Mouse (Mus musculus): ENCODE measurements around the gene Lmod1. TPM values are rescaled to one million over a fixed set of nuclear protein-coding genes. Genes with fewer than 3 reads are reported as not detected.

Lmod1 gene
- polyA plus RNA-seq, 2 experiments = 0.56 to 0.59 TPM

DNA sequence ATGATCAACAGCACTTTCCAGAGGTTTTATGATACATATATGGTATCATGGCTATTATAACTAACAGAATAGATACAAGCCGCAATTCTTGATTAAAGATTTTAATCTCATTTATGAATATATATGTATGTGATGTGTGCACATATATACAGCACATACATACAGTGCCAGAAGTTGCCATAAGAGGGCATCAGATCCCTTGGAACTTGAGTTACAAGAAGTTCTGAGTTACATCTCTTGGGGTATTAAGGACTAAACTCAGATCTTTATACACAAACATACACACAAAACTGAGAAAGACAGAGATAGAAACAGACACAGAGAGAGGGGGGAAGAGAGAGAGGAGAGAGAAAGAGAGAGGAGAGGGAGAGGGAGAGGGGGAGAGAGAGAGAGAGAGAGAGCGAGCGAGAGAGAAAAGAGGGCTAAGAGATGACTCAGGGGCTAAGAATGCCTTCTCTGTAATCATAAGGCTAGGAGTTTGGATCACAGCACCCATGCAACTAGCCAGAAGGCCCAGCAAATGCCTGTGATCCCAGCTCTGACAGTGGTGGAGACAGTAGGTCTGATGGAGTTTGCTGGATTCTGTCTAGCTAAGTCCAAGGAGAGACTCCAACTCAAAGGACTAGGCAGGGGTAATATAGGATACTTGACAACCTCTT is 77.0 kb downstream of the Lmod1 start:
- no peak for DNase-seq (ENCODE audit: low spot score)
- ATAC-seq (ENCODE audit: low FRiP score, low read depth) = no peak
- H3K9me3 ChIP-seq (ENCODE audit: control insufficient read depth, low read length) = no peaks in the 10 kb centered on the region
- H3K4me2 ChIP-seq (replicated peaks; ENCODE audit: low read depth, low read length, severe bottlenecking) = no peak overlapping the region
- no peaks in the 10 kb centered on the region for H3K27me3 ChIP-seq (ENCODE audit: control insufficient read depth, insufficient read depth, low read length)
- 93% methylated on average over 3 of the region's 3 CpGs for WGBS
- no peak overlapping the region for H3K4me3 ChIP-seq (replicated peaks; ENCODE audit: low read length)
- H3K36me3 ChIP-seq (ENCODE audit: control insufficient read depth, insufficient read depth, low read length) = peaks cover 87% of the 10 kb centered on the region
- no peaks in the 10 kb centered on the region for H3K4me1 ChIP-seq (ENCODE audit: control insufficient read depth, insufficient read depth, low read length)
- H3K9ac ChIP-seq (ENCODE audit: low read depth, low read length, severe bottlenecking) = no peak overlapping the region
- no peak overlapping the region for H3K27ac ChIP-seq (replicated peaks; ENCODE audit: low read depth, low read length)
- no peak for TF ChIP-seq POLR2A (IDR thresholded peaks at IDR 0.05; ENCODE audit: borderline replicate concordance, extremely low read depth, insufficient read depth, insufficient read length)

- Histone ChIP-seq H3K4me2 (replicated peaks; ENCODE audit: low read depth, low read length, severe bottlenecking) (no peak overlapping the region), H3K27ac (replicated peaks; ENCODE audit: low read depth, low read length) (no peak overlapping the region), H3K27me3 (ENCODE audit: control insufficient read depth, insufficient read depth, low read length) (no peaks in the 10 kb centered on the region), H3K9ac (ENCODE audit: low read depth, low read length, severe bottlenecking) (no peak overlapping the region), H3K4me1 (ENCODE audit: control insufficient read depth, insufficient read depth, low read length) (no peaks in the 10 kb centered on the region), H3K4me3 (replicated peaks; ENCODE audit: low read length) (no peak overlapping the region), H3K9me3 (ENCODE audit: control insufficient read depth, low read length) (no peaks in the 10 kb centered on the region), H3K36me3 (ENCODE audit: control insufficient read depth, insufficient read depth, low read length) (peaks cover 85% of the 10 kb centered on the region)
- WGBS = 88% methylated on average over 7 of the region's 7 CpGs
- ATAC-seq (ENCODE audit: low FRiP score, low read depth) = no peak
- DNase-seq (ENCODE audit: low spot score) = no peak
- no peak for TF ChIP-seq POLR2A (IDR thresholded peaks at IDR 0.05; ENCODE audit: borderline replicate concordance, extremely low read depth, insufficient read depth, insufficient read length)
These were observed 80.7 kb downstream of the Lmod1 start for GRCm38 (mm10) chr1:135405356-135405755.

GRCm38 (mm10) chr1:135408973-135409372 is 84.4 kb downstream of the Lmod1 start:
- WGBS = 94% methylated on average over 4 of the region's 4 CpGs
- DNase-seq (ENCODE audit: low spot score) = no peak
- Histone ChIP-seq H3K9me3 (ENCODE audit: control insufficient read depth, low read length) (no peaks in the 10 kb centered on the region), H3K4me1 (ENCODE audit: control insufficient read depth, insufficient read depth, low read length) (no peaks in the 10 kb centered on the region), H3K4me2 (replicated peaks; ENCODE audit: low read depth, low read length, severe bottlenecking) (no peak overlapping the region), H3K36me3 (ENCODE audit: control insufficient read depth, insufficient read depth, low read length) (peaks cover 92% of the 10 kb centered on the region), H3K9ac (ENCODE audit: low read depth, low read length, severe bottlenecking) (no peak overlapping the region), H3K27ac (replicated peaks; ENCODE audit: low read depth, low read length) (no peak overlapping the region), H3K4me3 (replicated peaks; ENCODE audit: low read length) (no peak overlapping the region), H3K27me3 (ENCODE audit: control insufficient read depth, insufficient read depth, low read length) (no peaks in the 10 kb centered on the region)
- no peak for TF ChIP-seq POLR2A (IDR thresholded peaks at IDR 0.05; ENCODE audit: borderline replicate concordance, extremely low read depth, insufficient read depth, insufficient read length)
- no peak for ATAC-seq (ENCODE audit: low FRiP score, low read depth)

DNA sequence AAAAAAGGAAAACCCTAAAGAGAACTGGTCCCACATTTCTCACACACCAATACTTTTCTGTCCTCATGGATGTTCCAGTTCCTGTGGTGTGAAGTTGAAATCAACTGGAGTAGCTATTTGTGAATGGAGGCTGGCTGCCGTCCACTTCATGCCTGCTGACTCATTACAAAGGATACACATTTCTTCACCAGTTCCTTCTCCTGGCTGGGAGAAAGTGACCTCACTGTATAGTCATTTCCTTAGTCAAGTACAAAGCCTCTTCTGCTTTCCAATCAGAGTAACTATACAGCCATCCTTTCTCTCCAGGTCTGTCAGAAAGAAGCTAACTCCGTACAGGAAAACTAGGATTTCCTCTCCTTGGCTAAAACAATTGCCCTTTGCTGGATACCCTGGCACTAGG is 86.4 kb downstream of the Lmod1 start:
- no peaks in the 10 kb centered on the region for H3K27me3 ChIP-seq (ENCODE audit: control insufficient read depth, insufficient read depth, low read length)
- H3K4me1 ChIP-seq (ENCODE audit: control insufficient read depth, insufficient read depth, low read length) = no peaks in the 10 kb centered on the region
- peaks cover 92% of the 10 kb centered on the region for H3K36me3 ChIP-seq (ENCODE audit: control insufficient read depth, insufficient read depth, low read length)
- H3K27ac ChIP-seq (replicated peaks; ENCODE audit: low read depth, low read length) = no peak overlapping the region
- no peak overlapping the region for H3K4me3 ChIP-seq (replicated peaks; ENCODE audit: low read length)
- H3K4me2 ChIP-seq (replicated peaks; ENCODE audit: low read depth, low read length, severe bottlenecking) = no peak overlapping the region
- H3K9ac ChIP-seq (ENCODE audit: low read depth, low read length, severe bottlenecking) = no peak overlapping the region
- WGBS = 77% methylated on average over 2 of the region's 2 CpGs
- H3K9me3 ChIP-seq (ENCODE audit: control insufficient read depth, low read length) = no peaks in the 10 kb centered on the region
- DNase-seq (ENCODE audit: low spot score) (no peak), ATAC-seq (ENCODE audit: low FRiP score, low read depth) (no peak)
- no peak for TF ChIP-seq POLR2A (IDR thresholded peaks at IDR 0.05; ENCODE audit: borderline replicate concordance, extremely low read depth, insufficient read depth, insufficient read length)

DNA sequence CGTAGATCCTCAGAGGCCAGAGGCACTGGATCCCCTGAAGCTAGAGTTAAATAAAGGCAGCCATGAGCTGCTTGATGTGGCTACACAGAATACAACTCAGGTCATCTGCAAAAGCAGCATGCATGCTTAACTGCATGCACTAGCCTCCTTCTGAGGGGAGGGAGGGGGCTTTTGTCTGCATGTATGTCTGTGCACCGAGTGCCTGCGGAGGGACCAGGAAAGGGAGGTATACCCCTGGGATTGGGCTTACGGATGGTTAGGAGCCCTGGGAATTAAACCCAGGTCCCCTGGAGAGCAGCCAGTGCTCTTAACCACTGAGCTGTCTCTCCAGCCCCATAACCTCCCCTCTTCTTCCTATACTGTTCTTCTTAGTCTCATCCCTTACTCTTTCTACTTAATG is 87.5 kb downstream of the Lmod1 start:
- Histone ChIP-seq H3K27me3 (ENCODE audit: control insufficient read depth, insufficient read depth, low read length) (no peaks in the 10 kb centered on the region), H3K9me3 (ENCODE audit: control insufficient read depth, low read length) (no peaks in the 10 kb centered on the region), H3K4me3 (replicated peaks; ENCODE audit: low read length) (no peak overlapping the region), H3K36me3 (ENCODE audit: control insufficient read depth, insufficient read depth, low read length) (peaks cover 93% of the 10 kb centered on the region), H3K9ac (ENCODE audit: low read depth, low read length, severe bottlenecking) (no peak overlapping the region), H3K4me1 (ENCODE audit: control insufficient read depth, insufficient read depth, low read length) (no peaks in the 10 kb centered on the region), H3K4me2 (replicated peaks; ENCODE audit: low read depth, low read length, severe bottlenecking) (no peak overlapping the region), H3K27ac (replicated peaks; ENCODE audit: low read depth, low read length) (no peak overlapping the region)
- ATAC-seq (ENCODE audit: low FRiP score, low read depth) (no peak), DNase-seq (ENCODE audit: low spot score) (no peak)
- 81% methylated on average over 4 of the region's 4 CpGs for WGBS
- no peak for TF ChIP-seq POLR2A (IDR thresholded peaks at IDR 0.05; ENCODE audit: borderline replicate concordance, extremely low read depth, insufficient read depth, insufficient read length)

DNA sequence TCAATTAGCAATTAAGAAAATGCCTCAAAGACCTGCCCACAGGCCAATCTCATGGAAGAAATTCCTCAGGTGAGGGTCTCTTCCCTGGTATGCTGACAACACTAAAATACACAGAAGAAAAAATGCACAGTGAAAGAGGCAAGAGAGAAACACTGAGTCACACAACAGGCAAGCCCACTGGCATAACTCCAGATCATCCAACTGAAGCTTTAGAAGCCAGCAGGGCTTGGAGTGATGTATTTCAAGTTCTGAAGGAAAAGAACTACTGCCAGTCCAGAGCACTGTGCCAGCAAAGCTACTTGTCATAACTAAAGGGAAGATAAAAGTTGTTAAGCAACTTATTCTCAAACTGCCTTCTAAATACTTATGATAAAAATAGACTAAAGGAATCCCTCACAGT is 89.4 kb downstream of the Lmod1 start:
- no peak for TF ChIP-seq POLR2A (IDR thresholded peaks at IDR 0.05; ENCODE audit: borderline replicate concordance, extremely low read depth, insufficient read depth, insufficient read length)
- ATAC-seq (ENCODE audit: low FRiP score, low read depth) (no peak), DNase-seq (ENCODE audit: low spot score) (no peak)
- peaks cover 95% of the 10 kb centered on the region for H3K36me3 ChIP-seq (ENCODE audit: control insufficient read depth, insufficient read depth, low read length)
- H3K4me1 ChIP-seq (ENCODE audit: control insufficient read depth, insufficient read depth, low read length) = no peaks in the 10 kb centered on the region
- no peak overlapping the region for H3K9ac ChIP-seq (ENCODE audit: low read depth, low read length, severe bottlenecking)
- no peaks in the 10 kb centered on the region for H3K9me3 ChIP-seq (ENCODE audit: control insufficient read depth, low read length)
- no peak overlapping the region for H3K27ac ChIP-seq (replicated peaks; ENCODE audit: low read depth, low read length)
- H3K4me3 ChIP-seq (replicated peaks; ENCODE audit: low read length) = no peak overlapping the region
- H3K4me2 ChIP-seq (replicated peaks; ENCODE audit: low read depth, low read length, severe bottlenecking) = no peak overlapping the region
- no peaks in the 10 kb centered on the region for H3K27me3 ChIP-seq (ENCODE audit: control insufficient read depth, insufficient read depth, low read length)

Other genes starting within 250 kb of the Lmod1 start
- 3.2 and 4.2 TPM in 2 replicates for gene Lgr6, start 219.5 kb upstream of the Lmod1 start, polyA plus RNA-seq (2012; rRNA removed)
- 8.3 and 9.5 TPM in 2 replicates for gene Lgr6, start 219.5 kb upstream of the Lmod1 start, polyA plus RNA-seq (2014; fragmentation: Nextera tagmentation; extraction: Ambion mirVana)
- 3.6 and 3.9 TPM in 2 replicates for gene Ptpn7, start 192.1 kb upstream of the Lmod1 start, polyA plus RNA-seq (2012; rRNA removed)
- gene Ptpn7, start 192.1 kb upstream of the Lmod1 start, polyA plus RNA-seq (2014; fragmentation: Nextera tagmentation; extraction: Ambion mirVana) = 3.1 and 4.2 TPM in 2 replicates
- gene Arl8a, start 178.0 kb upstream of the Lmod1 start, polyA plus RNA-seq (2012; rRNA removed) = 88.1 and 88.8 TPM in 2 replicates
- gene Arl8a, start 178.0 kb upstream of the Lmod1 start, polyA plus RNA-seq (2014; fragmentation: Nextera tagmentation; extraction: Ambion mirVana) = 54.5 and 67.1 TPM in 2 replicates
- 0.08 and 0.13 TPM in 2 replicates for gene Gpr37l1, start 157.1 kb upstream of the Lmod1 start, polyA plus RNA-seq (2012; rRNA removed)
- gene Gpr37l1, start 157.1 kb upstream of the Lmod1 start, polyA plus RNA-seq (2014; fragmentation: Nextera tagmentation; extraction: Ambion mirVana) = 0.14 TPM in 1 of 2 replicates, not detected in the other
- 2.3 and 2.8 TPM in 2 replicates for gene Elf3, start 66.2 kb upstream of the Lmod1 start, polyA plus RNA-seq (2012; rRNA removed)
- 4.5 and 6.4 TPM in 2 replicates for gene Elf3, start 66.2 kb upstream of the Lmod1 start, polyA plus RNA-seq (2014; fragmentation: Nextera tagmentation; extraction: Ambion mirVana)
- gene Rnpep, start 40.7 kb upstream of the Lmod1 start, polyA plus RNA-seq (2012; rRNA removed) = 39.4 and 39.6 TPM in 2 replicates
- 77.0 and 82.4 TPM in 2 replicates for gene Rnpep, start 40.7 kb upstream of the Lmod1 start, polyA plus RNA-seq (2014; fragmentation: Nextera tagmentation; extraction: Ambion mirVana)
- 51.7 and 56.1 TPM in 2 replicates for gene Timm17a, start 11.0 kb upstream of the Lmod1 start, polyA plus RNA-seq (2012; rRNA removed)
- gene Timm17a, start 11.0 kb upstream of the Lmod1 start, polyA plus RNA-seq (2014; fragmentation: Nextera tagmentation; extraction: Ambion mirVana) = 180 and 187 TPM in 2 replicates
- 26.5 and 39.2 TPM in 2 replicates for gene Shisa4, start 50.4 kb downstream of the Lmod1 start, polyA plus RNA-seq (2012; rRNA removed)
- 25.9 and 28.7 TPM in 2 replicates for gene Shisa4, start 50.4 kb downstream of the Lmod1 start, polyA plus RNA-seq (2014; fragmentation: Nextera tagmentation; extraction: Ambion mirVana)
- gene Ipo9, start 105.7 kb downstream of the Lmod1 start, polyA plus RNA-seq (2012; rRNA removed) = 145 and 208 TPM in 2 replicates
- 116 and 142 TPM in 2 replicates for gene Ipo9, start 105.7 kb downstream of the Lmod1 start, polyA plus RNA-seq (2014; fragmentation: Nextera tagmentation; extraction: Ambion mirVana)

Measured in limb, embryonic 14.5 days (tissue).